Mouse (Mus musculus): Measurements from ENCODE around the gene Gsk3b. TPM values are rescaled to one million over a fixed set of nuclear protein-coding genes. Genes with fewer than 3 reads are reported as not detected.

Gsk3b gene
- total and polyA plus RNA-seq, 3 experiments: 9.3 to 93.8 (median 49.2) TPM

DNA sequence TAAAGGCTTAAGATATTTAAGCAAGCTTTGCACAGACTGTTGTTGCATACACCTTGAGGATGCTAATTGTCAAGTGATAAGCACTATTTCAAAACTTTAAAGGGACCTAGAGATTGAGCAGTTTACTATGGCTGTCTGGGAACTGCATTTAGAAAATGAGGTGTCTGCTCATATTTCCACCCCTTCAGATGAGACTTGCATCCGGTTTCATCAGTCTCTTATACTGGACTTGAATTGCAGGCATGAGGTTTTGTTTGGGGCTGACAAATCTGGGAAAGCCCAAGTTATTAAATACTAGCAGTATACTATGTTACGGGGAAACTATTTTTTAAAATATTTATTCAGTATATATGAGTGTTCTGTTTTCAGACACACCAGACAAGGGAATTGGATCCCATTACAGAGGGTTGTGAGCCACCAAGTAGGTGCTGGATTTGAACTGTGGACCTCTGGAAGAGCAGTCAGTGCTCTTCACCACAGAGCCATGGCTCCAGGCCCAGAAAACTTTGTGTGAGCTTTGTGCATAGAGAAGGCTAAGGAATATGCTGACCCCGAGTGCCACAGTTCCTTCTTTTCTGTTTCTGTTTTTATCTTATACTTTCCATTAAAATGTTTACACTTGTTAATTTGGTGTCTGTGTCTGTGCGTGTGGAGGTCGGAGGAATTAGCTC lies 6.5 kb downstream of the Gsk3b start:
- no peaks in the 10 kb centered on the region for H3K27me3 ChIP-seq (ENCODE audit: insufficient read depth, low read length)
- ATAC-seq (ENCODE audit: extremely low read depth, insufficient number of reproducible peaks, low FRiP score, poor library complexity, severe bottlenecking): no peak
- H3K4me1 ChIP-seq (ENCODE audit: insufficient read depth, low read depth, low read length): peaks cover 38% of the 10 kb centered on the region
- H3K4me3 ChIP-seq (ENCODE audit: low read depth, low read length): no peak overlapping the region
- TF ChIP-seq GATA2 (IDR thresholded peaks at IDR 0.05; ENCODE audit: borderline replicate concordance, low read depth, low read length) (no peak), CTCF (IDR thresholded peaks at IDR 0.05; ENCODE audit: low read depth, low read length) (no peak), TAL1 (conservative IDR thresholded peaks at IDR 0.05; ENCODE audit: low read depth, low read length) (no peak)
- DNase-seq (ENCODE audit: low spot score): no peak
- peaks cover 5% of the 10 kb centered on the region for H3K9me3 ChIP-seq (replicated peaks)
- peaks cover 55% of the 10 kb centered on the region for H3K36me3 ChIP-seq (replicated peaks)

DNA sequence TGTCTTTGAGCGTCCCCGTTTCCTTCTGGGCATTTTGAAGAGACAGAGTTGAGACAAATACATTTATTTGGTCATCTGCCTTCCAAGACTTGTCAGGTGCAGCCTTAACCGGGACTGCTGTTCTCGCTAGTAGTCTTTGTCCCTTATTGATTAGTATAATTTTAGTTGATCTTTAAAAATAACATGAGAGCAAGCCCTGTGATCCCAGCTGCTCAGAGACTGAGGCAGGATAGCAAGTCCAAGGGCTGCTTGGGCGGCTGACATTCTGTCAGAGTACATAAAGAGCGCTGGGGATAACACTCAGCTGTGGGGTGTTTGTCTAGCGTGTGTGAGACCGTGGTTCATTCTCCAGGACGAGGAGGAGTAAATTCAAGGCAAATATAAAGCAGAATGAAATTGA lies 8.7 kb downstream of the Gsk3b start:
- peaks cover 31% of the 10 kb centered on the region for H3K4me1 ChIP-seq (ENCODE audit: insufficient read depth, low read depth, low read length)
- peaks cover 5% of the 10 kb centered on the region for H3K9me3 ChIP-seq (replicated peaks)
- H3K36me3 ChIP-seq (replicated peaks): peaks cover 71% of the 10 kb centered on the region
- ATAC-seq (ENCODE audit: extremely low read depth, insufficient number of reproducible peaks, low FRiP score, poor library complexity, severe bottlenecking) (no peak), DNase-seq (ENCODE audit: low spot score) (no peak)
- no peaks in the 10 kb centered on the region for H3K27me3 ChIP-seq (ENCODE audit: insufficient read depth, low read length)
- H3K4me3 ChIP-seq (ENCODE audit: low read depth, low read length): no peak overlapping the region
- no peak for TF ChIP-seq POLR2AphosphoS5 (IDR thresholded peaks at IDR 0.05; ENCODE audit: insufficient replicate concordance, low read depth, low read length)
- no peak for TF ChIP-seq GATA2 (IDR thresholded peaks at IDR 0.05; ENCODE audit: borderline replicate concordance, low read depth, low read length)
- TF ChIP-seq TAL1 (conservative IDR thresholded peaks at IDR 0.05; ENCODE audit: low read depth, low read length): no peak
- no peak for TF ChIP-seq CTCF (IDR thresholded peaks at IDR 0.05; ENCODE audit: low read depth, low read length)
- TF ChIP-seq GATA1 (IDR thresholded peaks at IDR 0.05; ENCODE audit: borderline replicate concordance, low read length): no peak

DNA sequence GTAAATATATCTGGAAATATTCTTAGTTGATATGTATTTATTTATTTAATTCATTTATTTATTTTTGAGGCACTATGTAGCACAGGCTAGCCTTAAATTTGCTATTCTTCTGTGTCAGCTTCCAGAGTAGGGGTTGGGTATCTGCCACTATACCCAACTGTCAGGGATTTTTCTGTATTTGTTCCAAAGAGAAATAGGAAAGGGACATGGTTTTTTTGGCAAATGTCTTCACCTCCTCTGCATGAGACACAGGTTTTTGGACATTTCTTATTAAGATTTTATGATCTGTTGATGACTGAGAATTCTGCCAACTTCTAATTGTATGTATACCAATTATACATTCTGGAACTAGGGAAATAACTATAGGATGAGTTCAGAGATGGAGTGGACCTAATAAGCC lies 10.5 kb downstream of the Gsk3b start:
- ATAC-seq (ENCODE audit: extremely low read depth, insufficient number of reproducible peaks, low FRiP score, poor library complexity, severe bottlenecking) (no peak), DNase-seq (ENCODE audit: low spot score) (no peak)
- Histone ChIP-seq H3K4me1 (ENCODE audit: insufficient read depth, low read depth, low read length) (peaks cover 17% of the 10 kb centered on the region), H3K4me3 (ENCODE audit: low read depth, low read length) (no peak overlapping the region), H3K27me3 (ENCODE audit: insufficient read depth, low read length) (no peaks in the 10 kb centered on the region), H3K9me3 (replicated peaks) (peaks cover 5% of the 10 kb centered on the region), H3K36me3 (replicated peaks) (peaks cover 71% of the 10 kb centered on the region)
- TF ChIP-seq GATA2 (IDR thresholded peaks at IDR 0.05; ENCODE audit: borderline replicate concordance, low read depth, low read length): no peak

DNA sequence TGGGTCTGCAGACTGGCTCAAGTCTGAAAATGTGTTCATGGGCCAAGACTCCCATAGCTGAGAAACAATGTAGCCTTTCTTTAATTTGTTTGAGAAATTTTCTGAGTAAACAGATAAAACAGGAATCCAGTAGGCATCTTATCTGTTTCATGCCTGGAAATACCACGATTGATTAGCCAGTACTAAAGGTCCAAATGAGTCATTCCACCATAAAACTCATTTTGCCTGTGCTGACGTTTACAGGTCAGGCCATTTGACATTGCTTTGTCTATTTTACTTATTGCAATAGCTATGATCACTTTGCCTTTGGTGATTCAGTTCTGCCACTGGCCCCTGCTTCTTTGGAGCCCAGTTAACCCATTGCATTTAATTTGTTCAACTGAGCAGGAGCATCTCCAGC lies 11.8 kb downstream of the Gsk3b start:
- H3K36me3 ChIP-seq (replicated peaks): peaks cover 62% of the 10 kb centered on the region
- H3K27me3 ChIP-seq (ENCODE audit: insufficient read depth, low read length): no peaks in the 10 kb centered on the region
- TF ChIP-seq POLR2AphosphoS5 (IDR thresholded peaks at IDR 0.05; ENCODE audit: insufficient replicate concordance, low read depth, low read length) (no peak), TAL1 (conservative IDR thresholded peaks at IDR 0.05; ENCODE audit: low read depth, low read length) (no peak), CTCF (IDR thresholded peaks at IDR 0.05; ENCODE audit: low read depth, low read length) (no peak), GATA2 (IDR thresholded peaks at IDR 0.05; ENCODE audit: borderline replicate concordance, low read depth, low read length) (no peak), GATA1 (IDR thresholded peaks at IDR 0.05; ENCODE audit: borderline replicate concordance, low read length) (no peak)
- peaks cover 5% of the 10 kb centered on the region for H3K9me3 ChIP-seq (replicated peaks)
- DNase-seq (ENCODE audit: low spot score) (no peak), ATAC-seq (ENCODE audit: extremely low read depth, insufficient number of reproducible peaks, low FRiP score, poor library complexity, severe bottlenecking) (no peak)
- peaks cover 8% of the 10 kb centered on the region for H3K4me1 ChIP-seq (ENCODE audit: insufficient read depth, low read depth, low read length)
- no peak overlapping the region for H3K4me3 ChIP-seq (ENCODE audit: low read depth, low read length)

DNA sequence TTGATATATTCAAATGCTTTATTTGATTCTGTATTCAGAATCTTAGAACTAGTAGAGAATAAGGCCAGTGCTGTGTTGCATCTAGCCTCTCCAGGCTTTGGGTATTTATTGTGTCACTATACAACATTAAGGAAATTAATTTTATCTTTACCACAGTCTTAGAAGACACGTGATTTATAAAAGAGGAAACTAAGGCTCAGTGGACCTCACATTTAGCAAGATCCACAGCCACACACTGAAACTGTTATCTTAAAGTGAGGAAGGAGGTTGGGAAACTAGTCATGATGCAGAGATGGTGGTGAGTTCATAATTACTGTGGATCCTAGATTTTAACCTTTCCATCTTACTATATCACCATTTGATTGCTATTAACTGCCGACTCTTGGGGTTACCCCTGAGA lies 16.7 kb downstream of the Gsk3b start:
- ATAC-seq (ENCODE audit: extremely low read depth, insufficient number of reproducible peaks, low FRiP score, poor library complexity, severe bottlenecking): no peak
- peaks cover 46% of the 10 kb centered on the region for H3K36me3 ChIP-seq (replicated peaks)

DNA sequence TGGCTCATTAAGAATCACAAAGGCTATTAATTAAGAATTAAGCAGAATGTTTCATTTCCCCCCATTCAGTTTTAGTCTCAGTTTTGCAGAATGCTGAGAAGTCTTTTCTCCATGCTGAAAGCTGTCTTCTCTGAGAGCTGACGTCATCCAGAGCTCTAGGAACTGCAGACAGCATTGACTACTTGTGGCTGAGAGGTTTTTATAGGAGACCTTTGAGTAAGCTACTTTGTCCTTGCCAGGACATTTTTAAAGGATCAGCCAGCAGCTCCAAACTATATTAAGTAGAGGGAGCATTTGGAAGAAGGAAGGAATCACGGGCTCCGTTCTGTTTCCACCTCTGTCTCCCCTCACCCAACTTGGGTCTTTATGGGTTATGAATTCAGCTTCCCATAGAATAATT lies 17.7 kb downstream of the Gsk3b start:
- Histone ChIP-seq H3K4me3 (ENCODE audit: low read depth, low read length) (no peak overlapping the region), H3K4me1 (ENCODE audit: insufficient read depth, low read depth, low read length) (peaks cover 13% of the 10 kb centered on the region), H3K9me3 (replicated peaks) (no peaks in the 10 kb centered on the region), H3K27me3 (ENCODE audit: insufficient read depth, low read length) (no peaks in the 10 kb centered on the region), H3K36me3 (replicated peaks) (peaks cover 40% of the 10 kb centered on the region)
- DNase-seq (ENCODE audit: low spot score) (no peak), ATAC-seq (ENCODE audit: extremely low read depth, insufficient number of reproducible peaks, low FRiP score, poor library complexity, severe bottlenecking) (no peak)
- TF ChIP-seq TAL1 (conservative IDR thresholded peaks at IDR 0.05; ENCODE audit: low read depth, low read length) (no peak), POLR2AphosphoS5 (IDR thresholded peaks at IDR 0.05; ENCODE audit: insufficient replicate concordance, low read depth, low read length) (no peak), GATA2 (IDR thresholded peaks at IDR 0.05; ENCODE audit: borderline replicate concordance, low read depth, low read length) (no peak), GATA1 (IDR thresholded peaks at IDR 0.05; ENCODE audit: borderline replicate concordance, low read length) (no peak), CTCF (IDR thresholded peaks at IDR 0.05; ENCODE audit: low read depth, low read length) (no peak)

More for the DNA sequence above, 16.7 kb downstream of the Gsk3b start:
- Histone ChIP-seq H3K9me3 (replicated peaks) (no peaks in the 10 kb centered on the region), H3K4me1 (ENCODE audit: insufficient read depth, low read depth, low read length) (peaks cover 13% of the 10 kb centered on the region), H3K4me3 (ENCODE audit: low read depth, low read length) (no peak overlapping the region), H3K27me3 (ENCODE audit: insufficient read depth, low read length) (no peaks in the 10 kb centered on the region)
- DNase-seq (ENCODE audit: low spot score): no peak
- TF ChIP-seq CTCF (IDR thresholded peaks at IDR 0.05; ENCODE audit: low read depth, low read length) (no peak), GATA2 (IDR thresholded peaks at IDR 0.05; ENCODE audit: borderline replicate concordance, low read depth, low read length) (no peak), TAL1 (conservative IDR thresholded peaks at IDR 0.05; ENCODE audit: low read depth, low read length) (no peak), POLR2AphosphoS5 (IDR thresholded peaks at IDR 0.05; ENCODE audit: insufficient replicate concordance, low read depth, low read length) (no peak), GATA1 (IDR thresholded peaks at IDR 0.05; ENCODE audit: borderline replicate concordance, low read length) (no peak)
